Mouse (Mus musculus): ENCODE results near the gene Plch1. TPM values are rescaled to one million over a fixed set of nuclear protein-coding genes. Genes with fewer than 3 reads are reported as not detected.

The Plch1 gene
- polyA plus RNA-seq, 1 experiment, result 0.51 TPM

DNA sequence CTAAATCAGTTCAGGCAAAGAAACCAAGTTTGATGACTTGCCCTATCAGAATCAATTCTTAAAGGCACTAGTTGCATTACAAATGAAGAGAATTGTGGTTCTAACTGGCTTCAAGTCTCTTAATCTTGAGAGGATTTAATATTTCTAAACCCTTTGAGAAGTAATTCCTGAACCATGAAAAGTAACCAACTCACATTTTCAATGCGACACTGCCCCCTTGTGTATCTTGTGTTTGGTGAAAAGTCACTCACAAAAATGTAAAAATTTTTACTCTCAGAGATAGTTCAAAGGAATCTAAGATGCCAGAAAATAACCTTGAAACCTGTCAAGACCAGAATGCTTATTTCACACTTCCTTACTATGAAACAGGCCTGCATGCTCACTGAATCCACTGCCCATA, 31.0 kb downstream of the Plch1 start:
- no peak for TF ChIP-seq POLR2A (IDR thresholded peaks at IDR 0.05; ENCODE audit: low read depth, low read length)
- TF ChIP-seq CTCF (IDR thresholded peaks at IDR 0.05; ENCODE audit: borderline replicate concordance, insufficient read depth, low read length), result no peak
- Histone ChIP-seq H3K4me1 (ENCODE audit: control insufficient read depth, insufficient read depth, low read length) (peaks cover 2% of the 10 kb centered on the region), H3K4me3 (ENCODE audit: insufficient read depth, low read length) (no peak overlapping the region), H3K27ac (ENCODE audit: insufficient read depth, low read length) (no peak overlapping the region)

DNA sequence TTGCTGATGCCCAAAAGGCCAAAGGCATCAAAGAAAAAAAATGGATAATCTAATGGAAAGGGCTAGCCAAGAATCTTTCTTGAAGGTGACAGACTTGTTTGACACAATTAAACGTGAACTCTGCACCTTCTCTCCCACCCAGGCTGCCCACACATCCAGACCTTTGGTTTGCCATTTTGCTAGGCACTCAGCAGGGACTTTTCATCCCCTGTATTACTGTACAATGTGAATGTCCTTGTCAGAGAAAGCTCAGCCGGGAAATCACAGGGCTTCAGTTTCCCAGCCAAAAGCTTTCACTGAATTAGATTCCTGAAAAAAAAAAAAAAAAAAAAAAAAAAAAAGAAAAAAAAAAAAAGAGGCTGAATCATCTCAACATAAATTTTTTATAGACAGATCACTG, 34.2 kb downstream of the Plch1 start:
- TF ChIP-seq POLR2A (IDR thresholded peaks at IDR 0.05; ENCODE audit: low read depth, low read length) (no peak), CTCF (IDR thresholded peaks at IDR 0.05; ENCODE audit: borderline replicate concordance, insufficient read depth, low read length) (no peak)
- H3K4me3 ChIP-seq (ENCODE audit: insufficient read depth, low read length), result no peak overlapping the region
- peaks cover 2% of the 10 kb centered on the region for H3K4me1 ChIP-seq (ENCODE audit: control insufficient read depth, insufficient read depth, low read length)
- no peak overlapping the region for H3K27ac ChIP-seq (ENCODE audit: insufficient read depth, low read length)

DNA sequence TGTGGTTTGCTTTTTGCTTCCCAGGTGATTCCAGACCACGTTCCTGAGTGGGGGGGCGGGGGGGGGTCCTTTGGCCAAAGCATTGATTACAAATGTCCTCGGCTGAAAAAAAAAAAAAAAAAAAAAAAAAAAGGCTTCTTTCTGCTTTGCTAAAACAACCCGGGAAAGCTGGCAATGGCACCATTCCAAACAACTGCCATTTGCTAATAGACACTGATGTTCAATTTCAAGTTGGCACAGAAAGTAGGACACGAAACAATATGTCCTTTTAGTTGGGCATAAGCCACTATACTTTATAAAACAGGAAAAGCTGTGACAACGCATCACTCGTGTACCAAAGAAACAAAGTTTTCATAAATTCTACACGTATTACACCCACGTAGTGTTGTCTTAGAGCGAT, 36.6 kb downstream of the Plch1 start:
- peaks cover 2% of the 10 kb centered on the region for H3K4me1 ChIP-seq (ENCODE audit: control insufficient read depth, insufficient read depth, low read length)
- TF ChIP-seq POLR2A (IDR thresholded peaks at IDR 0.05; ENCODE audit: low read depth, low read length), result no peak
- no peak for TF ChIP-seq CTCF (IDR thresholded peaks at IDR 0.05; ENCODE audit: borderline replicate concordance, insufficient read depth, low read length)
- H3K4me3 ChIP-seq (ENCODE audit: insufficient read depth, low read length), result no peak overlapping the region
- H3K27ac ChIP-seq (ENCODE audit: insufficient read depth, low read length), result no peak overlapping the region

DNA sequence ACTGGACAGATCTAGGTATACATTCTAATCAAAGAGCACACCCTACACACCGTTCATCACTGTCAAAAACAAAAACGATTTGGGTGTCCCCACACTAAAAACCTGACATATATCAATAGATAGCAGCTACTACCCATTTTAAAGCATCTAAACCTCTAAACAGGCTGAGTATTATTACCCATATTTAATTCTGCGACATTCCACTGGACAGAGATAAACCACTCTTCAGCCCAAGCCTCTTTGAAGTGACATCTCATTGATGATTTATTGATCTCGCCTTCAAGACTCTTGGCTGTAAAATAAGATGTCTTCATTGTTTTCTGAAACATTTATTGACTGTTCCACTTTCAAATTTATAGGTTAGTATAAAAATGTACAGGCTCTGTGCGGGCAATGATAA, 46.4 kb downstream of the Plch1 start:
- Histone ChIP-seq H3K4me3 (ENCODE audit: insufficient read depth, low read length) (no peak overlapping the region), H3K4me1 (ENCODE audit: control insufficient read depth, insufficient read depth, low read length) (no peaks in the 10 kb centered on the region), H3K27ac (ENCODE audit: insufficient read depth, low read length) (no peak overlapping the region)
- TF ChIP-seq CTCF (IDR thresholded peaks at IDR 0.05; ENCODE audit: borderline replicate concordance, insufficient read depth, low read length) (no peak), POLR2A (IDR thresholded peaks at IDR 0.05; ENCODE audit: low read depth, low read length) (no peak)

- no peaks in the 10 kb centered on the region for H3K4me1 ChIP-seq (ENCODE audit: control insufficient read depth, insufficient read depth, low read length)
- TF ChIP-seq POLR2A (IDR thresholded peaks at IDR 0.05; ENCODE audit: low read depth, low read length), result no peak
- no peak for TF ChIP-seq CTCF (IDR thresholded peaks at IDR 0.05; ENCODE audit: borderline replicate concordance, insufficient read depth, low read length)
- H3K4me3 ChIP-seq (ENCODE audit: insufficient read depth, low read length), result no peak overlapping the region
- H3K27ac ChIP-seq (ENCODE audit: insufficient read depth, low read length), result no peak overlapping the region
These were observed 48.1 kb downstream of the Plch1 start for GRCm38 (mm10) chr3:63851125-63851698.

DNA sequence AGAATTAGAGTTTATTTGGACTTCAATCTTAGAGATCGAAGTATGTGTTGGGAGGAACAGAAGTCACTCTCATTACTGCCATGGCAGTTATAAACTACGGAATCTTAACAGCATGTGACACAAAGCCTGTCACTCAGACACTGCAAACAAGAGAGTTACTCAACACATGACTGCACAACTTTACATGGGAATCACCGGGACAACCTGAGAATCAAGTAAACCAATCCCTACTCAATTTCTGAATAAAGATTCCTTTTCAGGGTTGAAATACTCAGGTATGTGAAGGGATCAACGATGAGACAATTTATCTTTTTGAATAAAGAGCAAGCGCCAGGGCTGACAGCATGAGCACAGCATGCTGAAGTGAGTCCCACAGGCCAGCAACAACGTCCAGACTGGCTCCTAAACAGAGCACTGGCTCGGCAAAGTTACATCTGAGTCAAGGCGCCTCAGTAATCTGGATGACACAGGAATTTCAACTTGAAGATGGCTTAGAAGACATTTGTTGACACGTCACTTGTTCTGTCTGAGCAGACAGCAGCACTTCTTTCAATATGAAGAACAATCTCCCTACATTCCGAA, 49.4 kb downstream of the Plch1 start:
- TF ChIP-seq CTCF (IDR thresholded peaks at IDR 0.05; ENCODE audit: borderline replicate concordance, insufficient read depth, low read length) (no peak), POLR2A (IDR thresholded peaks at IDR 0.05; ENCODE audit: low read depth, low read length) (no peak)
- Histone ChIP-seq H3K27ac (ENCODE audit: insufficient read depth, low read length) (no peak overlapping the region), H3K4me3 (ENCODE audit: insufficient read depth, low read length) (no peak overlapping the region), H3K4me1 (ENCODE audit: control insufficient read depth, insufficient read depth, low read length) (no peaks in the 10 kb centered on the region)

- H3K27ac ChIP-seq (ENCODE audit: insufficient read depth, low read length), result no peak overlapping the region
- H3K4me3 ChIP-seq (ENCODE audit: insufficient read depth, low read length), result no peak overlapping the region
- H3K4me1 ChIP-seq (ENCODE audit: control insufficient read depth, insufficient read depth, low read length), result no peaks in the 10 kb centered on the region
- TF ChIP-seq POLR2A (IDR thresholded peaks at IDR 0.05; ENCODE audit: low read depth, low read length) (no peak), CTCF (IDR thresholded peaks at IDR 0.05; ENCODE audit: borderline replicate concordance, insufficient read depth, low read length) (no peak)
These were observed 55.1 kb downstream of the Plch1 start for GRCm38 (mm10) chr3:63844141-63844540.

- TF ChIP-seq CTCF (IDR thresholded peaks at IDR 0.05; ENCODE audit: borderline replicate concordance, insufficient read depth, low read length), result no peak
- Histone ChIP-seq H3K4me1 (ENCODE audit: control insufficient read depth, insufficient read depth, low read length) (no peaks in the 10 kb centered on the region), H3K27ac (ENCODE audit: insufficient read depth, low read length) (no peak overlapping the region), H3K4me3 (ENCODE audit: insufficient read depth, low read length) (no peak overlapping the region)
These were observed 56.8 kb downstream of the Plch1 start for GRCm38 (mm10) chr3:63842436-63842835.

GRCm38 (mm10) chr3:63837750-63838149, 61.5 kb downstream of the Plch1 start:
- H3K4me3 ChIP-seq (ENCODE audit: insufficient read depth, low read length), result no peak overlapping the region
- no peak for TF ChIP-seq CTCF (IDR thresholded peaks at IDR 0.05; ENCODE audit: borderline replicate concordance, insufficient read depth, low read length)
- no peak overlapping the region for H3K27ac ChIP-seq (ENCODE audit: insufficient read depth, low read length)
- no peaks in the 10 kb centered on the region for H3K4me1 ChIP-seq (ENCODE audit: control insufficient read depth, insufficient read depth, low read length)

- Histone ChIP-seq H3K4me1 (ENCODE audit: control insufficient read depth, insufficient read depth, low read length) (no peaks in the 10 kb centered on the region), H3K27ac (ENCODE audit: insufficient read depth, low read length) (no peak overlapping the region)
- no peak for TF ChIP-seq POLR2A (IDR thresholded peaks at IDR 0.05; ENCODE audit: low read depth, low read length)
- no peak for TF ChIP-seq CTCF (IDR thresholded peaks at IDR 0.05; ENCODE audit: borderline replicate concordance, insufficient read depth, low read length)
These were observed 62.2 kb downstream of the Plch1 start for GRCm38 (mm10) chr3:63836937-63837632.

More at GRCm38 (mm10) chr3:63836937-63837632, 62.2 kb downstream of the Plch1 start:
- no peak overlapping the region for H3K4me3 ChIP-seq (ENCODE audit: insufficient read depth, low read length)

Data from embryonic fibroblast, embryonic 13.5 days (primary cell).